Mouse (Mus musculus) forebrain, embryonic 14.5 days (tissue): Measurements from ENCODE around the gene Olfr550. TPM values are rescaled to one million over a fixed set of nuclear protein-coding genes. Genes with fewer than 3 reads are reported as not detected.

Experiments
- ATAC-seq: fragments of 200-750 bp; cut with Nextera tagmentation; 2 replicates; pipeline ENCODE4 v1.8.0; 2017; ENCODE audit warnings: mild to moderate bottlenecking, moderate library complexity
- DNase-seq: peaks from one replicate; pipeline ENCODE4 v3.0.0-alpha.2; 2015; ENCODE audit warnings: low spot score
- H3K27ac ChIP-seq: fragments of 300-500 bp; sonication (generic); 2 replicates; pipeline ENCODE4 v1.5.1; 2014; ENCODE audit warnings: low read depth, mild to moderate bottlenecking, control low read depth, low read length, moderate library complexity
- H3K27me3 ChIP-seq: fragments of 300-500 bp; sonication (generic); replicated peaks from 2 replicates; pipeline ENCODE4 v1.6.1; 2014; ENCODE audit warnings: low read length, control low read depth, mixed read lengths; ENCODE audit not compliant: control insufficient read depth, insufficient read depth
- H3K36me3 ChIP-seq: fragments of 300-500 bp; sonication (generic); 2 replicates; pipeline ENCODE4 v1.6.1; 2014; ENCODE audit warnings: low read length, control low read depth; ENCODE audit not compliant: control insufficient read depth, insufficient read depth
- H3K4me1 ChIP-seq: fragments of 300-500 bp; sonication (generic); 2 replicates; pipeline ENCODE4 v1.6.1; 2014; ENCODE audit warnings: antibody characterized with exemption, low read length, control low read depth; ENCODE audit not compliant: control insufficient read depth, insufficient read depth
- H3K4me2 ChIP-seq: fragments of 300-500 bp; sonication (generic); 2 replicates; pipeline ENCODE4 v1.6.1; 2014; ENCODE audit warnings: mild to moderate bottlenecking, control low read depth, low read length
- H3K4me3 ChIP-seq: fragments of 300-500 bp; sonication (generic); 2 replicates; pipeline ENCODE4 v1.5.1; 2014; ENCODE audit warnings: low read depth, low read length, control low read depth
- H3K9ac ChIP-seq: fragments of 300-500 bp; sonication (generic); 2 replicates; pipeline ENCODE4 v1.6.1; 2014; ENCODE audit warnings: mild to moderate bottlenecking, low read length, control low read depth, moderate library complexity
- H3K9me3 ChIP-seq: fragments of 300-500 bp; sonication (generic); replicated peaks from 2 replicates; pipeline ENCODE4 v1.6.1; 2016; ENCODE audit warnings: low read length, control low read depth, mixed read lengths; ENCODE audit not compliant: control insufficient read depth
- WGBS: fragments of 180-500 bp; shearing (Covaris S2); extraction: QIAGEN DNeasy Blood & Tissue Kit; methylation state at CpG from one replicate; pipeline ENCODE4 v1.1.7; 2014; 5-methylcytosine and 5-hydroxymethylcytosine counted together
- polyA plus RNA-seq: library from polyadenylated mRNA; unstranded; fragments of >200 nt; fragmentation: Nextera tagmentation; extraction: Ambion mirVana; gene quantifications from 2 replicates; pipeline ENCODE4 v1.2.1, GENCODE M21; 2014

Olfr550 gene
- polyA plus RNA-seq: not detected in 2 replicates

- Histone ChIP-seq H3K9ac (no peak within 1 kb of the TSS), H3K9me3 (no peaks in the 10 kb centered on the region), H3K4me3 (no peak within 1 kb of the TSS), H3K4me1 (no peaks in the 10 kb centered on the region), H3K27me3 (no peaks in the 10 kb centered on the region), H3K4me2 (no peak within 1 kb of the TSS), H3K27ac (no peak within 1 kb of the TSS), H3K36me3 (no peaks in the 10 kb centered on the region)
- 94% methylated on average over 8 of the region's 8 CpGs for WGBS
- ATAC-seq (no peak), DNase-seq (no peak)
These were observed at the start of gene Olfr550 for GRCm38 (mm10) chr7:102571142-102571541. TSS of gene Olfr550 (plus strand) at chr7:102571442.

DNA sequence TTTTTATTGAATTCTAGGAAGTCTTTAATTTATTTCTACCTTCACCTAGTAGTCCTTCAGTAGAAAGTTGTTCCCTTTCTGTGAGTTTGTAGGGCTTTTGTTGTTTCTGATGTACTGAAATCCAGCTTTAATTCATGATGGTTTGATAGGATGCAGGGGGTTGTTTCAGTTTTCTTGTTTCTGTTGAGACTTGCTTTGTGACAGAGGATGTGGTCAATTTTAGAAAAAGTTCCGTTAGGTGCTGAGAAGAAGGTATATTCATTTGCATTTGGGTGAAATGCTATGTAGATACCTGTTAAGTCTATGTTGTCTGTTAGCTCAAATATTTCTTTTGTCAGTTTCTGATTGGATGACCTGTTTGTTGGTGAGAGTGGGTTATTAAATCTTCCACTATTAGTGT is 42.2 kb upstream of the Olfr550 start:
- Histone ChIP-seq H3K9me3 (no peaks in the 10 kb centered on the region), H3K9ac (no peak overlapping the region), H3K27ac (no peak overlapping the region), H3K4me3 (no peak overlapping the region), H3K36me3 (no peaks in the 10 kb centered on the region), H3K4me1 (no peaks in the 10 kb centered on the region), H3K4me2 (no peak overlapping the region), H3K27me3 (no peaks in the 10 kb centered on the region)
- ATAC-seq (no peak), DNase-seq (no peak)
- 83% methylated on average over 1 of the region's 1 CpGs for WGBS

DNA sequence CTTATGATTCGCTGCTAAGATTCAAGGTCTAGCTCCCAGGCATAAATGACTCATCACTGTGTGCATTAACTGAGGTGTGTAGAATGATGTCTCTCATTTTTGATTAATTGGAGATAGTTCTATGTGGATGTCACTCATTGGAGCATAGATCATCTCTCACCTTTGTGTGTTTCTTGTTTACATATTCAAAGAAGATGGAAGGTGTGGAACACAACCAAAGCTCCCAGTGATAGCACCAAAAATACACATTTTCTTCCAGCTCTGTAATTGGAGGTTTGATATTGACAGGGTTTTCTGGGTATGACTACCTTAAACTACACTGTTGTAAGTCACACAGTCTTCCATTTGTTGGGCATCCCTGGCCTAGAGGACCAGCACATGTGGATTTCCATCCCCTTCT is 36.8 kb upstream of the Olfr550 start, which contains the start of gene Olfr547:
Gene Olfr547 (plus strand): TSS at position 301 of the 400 bp plus-strand sequence.
- Histone ChIP-seq H3K9ac (no peak within 1 kb of the TSS), H3K9me3 (no peaks in the 10 kb centered on the region), H3K4me2 (no peak within 1 kb of the TSS), H3K27ac (no peak within 1 kb of the TSS), H3K27me3 (no peaks in the 10 kb centered on the region), H3K4me3 (no peak within 1 kb of the TSS), H3K36me3 (no peaks in the 10 kb centered on the region), H3K4me1 (no peaks in the 10 kb centered on the region)
- 79% methylated on average over 1 of the region's 1 CpGs for WGBS
- ATAC-seq (no peak), DNase-seq (no peak)

DNA sequence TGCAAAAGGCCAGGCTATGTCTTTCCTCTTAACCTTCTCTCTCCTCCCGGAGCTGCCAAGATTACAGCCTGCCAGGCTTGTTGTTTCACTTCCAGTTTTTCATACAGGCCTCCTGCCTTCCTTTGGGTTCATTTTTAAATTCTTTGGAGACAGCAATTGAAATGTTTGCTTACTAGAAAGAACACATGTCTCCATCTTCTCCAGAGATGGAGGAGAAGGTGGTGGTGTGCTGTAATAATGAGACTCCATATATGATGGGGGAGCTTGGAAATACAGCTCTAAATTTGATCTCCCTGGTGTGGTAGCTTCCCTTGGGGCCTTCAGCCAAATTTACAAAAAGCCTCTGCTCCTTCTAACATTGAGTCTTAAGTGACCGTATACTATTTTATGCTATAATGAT is 30.6 kb upstream of the Olfr550 start, which contains the start of gene Olfr548-ps1:
Gene Olfr548-ps1 (plus strand): TSS at position 301 of the 400 bp plus-strand sequence.
- Histone ChIP-seq H3K9me3 (no peaks in the 10 kb centered on the region), H3K9ac (no peak within 1 kb of the TSS), H3K27ac (no peak within 1 kb of the TSS), H3K36me3 (no peaks in the 10 kb centered on the region), H3K4me1 (no peaks in the 10 kb centered on the region), H3K4me2 (no peak within 1 kb of the TSS), H3K27me3 (no peaks in the 10 kb centered on the region), H3K4me3 (no peak within 1 kb of the TSS)
- no peak for DNase-seq
- WGBS: 90% methylated on average over 2 of the region's 2 CpGs
- no peak for ATAC-seq

DNA sequence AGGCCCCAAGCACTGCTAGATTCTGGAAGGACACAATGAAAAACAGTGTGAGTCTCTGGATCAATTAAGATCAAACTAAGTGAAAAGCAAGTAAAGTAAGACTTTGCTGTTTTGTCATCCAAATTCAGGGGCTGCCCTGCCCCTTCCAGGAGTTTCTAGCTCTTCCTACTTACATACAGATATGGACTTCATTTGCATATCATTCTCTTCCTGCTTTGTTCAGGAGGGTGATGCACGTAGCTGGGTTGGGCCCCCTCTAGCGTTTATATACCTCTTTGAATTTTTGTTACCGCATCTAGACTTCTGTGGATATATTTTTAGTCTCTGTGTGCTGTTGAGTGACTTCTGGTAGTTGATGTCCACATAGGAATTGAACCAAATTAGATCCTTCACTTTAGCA is 30.0 kb upstream of the Olfr550 start:
- WGBS: 59% methylated on average over 3 of the region's 3 CpGs
- ATAC-seq: no peak
- H3K9ac ChIP-seq: no peak overlapping the region
- no peaks in the 10 kb centered on the region for H3K36me3 ChIP-seq
- no peaks in the 10 kb centered on the region for H3K4me1 ChIP-seq
- H3K27me3 ChIP-seq: no peaks in the 10 kb centered on the region
- H3K27ac ChIP-seq: no peak overlapping the region
- H3K9me3 ChIP-seq: no peaks in the 10 kb centered on the region
- DNase-seq: no peak
- no peak overlapping the region for H3K4me3 ChIP-seq
- H3K4me2 ChIP-seq: no peak overlapping the region

DNA sequence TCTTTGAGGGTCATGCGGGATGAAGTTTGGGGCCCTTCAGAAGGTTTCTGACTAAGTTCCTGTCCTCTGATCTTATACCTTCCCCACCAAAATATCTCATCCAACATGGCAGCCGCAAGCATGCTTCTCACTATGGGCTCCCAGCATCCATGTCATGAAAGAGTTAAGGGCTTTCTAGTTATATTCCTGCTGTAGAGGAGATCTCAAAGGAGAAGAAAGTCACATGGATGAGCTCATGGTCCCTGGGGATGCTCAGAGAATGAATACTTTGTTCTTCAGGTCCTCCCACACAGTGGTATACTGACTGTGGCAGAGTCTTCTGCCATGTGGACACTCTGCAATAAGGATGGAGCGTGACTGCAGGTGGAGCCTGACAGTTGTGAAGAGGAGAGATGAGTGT is 21.7 kb upstream of the Olfr550 start, which contains the start of gene Olfr549:
Gene Olfr549 (plus strand): TSS at position 301 of the 400 bp plus-strand sequence.
- no peaks in the 10 kb centered on the region for H3K4me1 ChIP-seq
- H3K36me3 ChIP-seq: no peaks in the 10 kb centered on the region
- no peak within 1 kb of the TSS for H3K27ac ChIP-seq
- no peak for DNase-seq
- ATAC-seq: no peak
- no peak within 1 kb of the TSS for H3K9ac ChIP-seq
- no peak within 1 kb of the TSS for H3K4me2 ChIP-seq
- no peak within 1 kb of the TSS for H3K4me3 ChIP-seq
- no peaks in the 10 kb centered on the region for H3K9me3 ChIP-seq
- WGBS: 89% methylated on average over 3 of the region's 3 CpGs
- H3K27me3 ChIP-seq: no peaks in the 10 kb centered on the region

- no peaks in the 10 kb centered on the region for H3K36me3 ChIP-seq
- 91% methylated on average over 3 of the region's 3 CpGs for WGBS
- no peak overlapping the region for H3K27ac ChIP-seq
- no peak overlapping the region for H3K4me2 ChIP-seq
- H3K27me3 ChIP-seq: no peaks in the 10 kb centered on the region
- H3K4me1 ChIP-seq: no peaks in the 10 kb centered on the region
- H3K4me3 ChIP-seq: no peak overlapping the region
- ATAC-seq (no peak), DNase-seq (no peak)
- H3K9ac ChIP-seq: no peak overlapping the region
- H3K9me3 ChIP-seq: no peaks in the 10 kb centered on the region
These were observed 18.0 kb upstream of the Olfr550 start for GRCm38 (mm10) chr7:102553279-102553678.

- DNase-seq (peak; percentile 26), ATAC-seq (peak; percentile 57; the same call in 1 of the 2 replicates)
- no peaks in the 10 kb centered on the region for H3K36me3 ChIP-seq
- H3K4me2 ChIP-seq: peak within 1 kb of the TSS; percentile 26
- no peaks in the 10 kb centered on the region for H3K27me3 ChIP-seq
- H3K9me3 ChIP-seq: no peaks in the 10 kb centered on the region
- no peak within 1 kb of the TSS for H3K27ac ChIP-seq
- WGBS: 22% methylated on average over 10 of the region's 10 CpGs
- no peaks in the 10 kb centered on the region for H3K4me1 ChIP-seq
- H3K9ac ChIP-seq: no peak within 1 kb of the TSS; the same call in 1 of the 2 replicates
- peak within 1 kb of the TSS; percentile 6; the same call in 1 of the 2 replicates for H3K4me3 ChIP-seq
These were observed 5.9 kb upstream of the Olfr550 start, which contains the start of gene Trim21 for GRCm38 (mm10) chr7:102564999-102565997. TSS of gene Trim21 (minus strand) at chr7:102565486.

DNA sequence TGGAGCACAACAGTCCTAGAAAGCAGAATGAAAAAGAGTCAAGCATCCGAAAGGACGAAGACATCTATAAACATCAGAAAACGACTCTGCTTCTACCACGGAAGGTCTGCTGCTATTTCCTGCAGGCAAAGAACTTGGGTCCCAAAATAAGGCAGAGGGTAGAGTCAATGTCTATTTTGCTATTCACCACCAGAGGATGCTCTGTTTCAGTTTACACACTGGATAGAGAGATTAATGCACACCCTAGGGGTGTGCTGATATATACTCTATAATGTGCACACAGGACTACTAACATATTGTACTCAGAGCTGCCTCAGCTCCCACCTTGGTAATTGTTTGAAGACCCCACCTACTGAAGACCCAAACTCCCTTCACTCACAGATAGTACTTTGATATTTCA is 5.0 kb upstream of the Olfr550 start:
- WGBS: 88% methylated on average over 4 of the region's 4 CpGs
- Histone ChIP-seq H3K4me1 (no peaks in the 10 kb centered on the region), H3K9ac (no peak overlapping the region), H3K27me3 (no peaks in the 10 kb centered on the region), H3K27ac (no peak overlapping the region), H3K4me3 (no peak overlapping the region), H3K9me3 (no peaks in the 10 kb centered on the region), H3K36me3 (no peaks in the 10 kb centered on the region), H3K4me2 (no peak overlapping the region)
- ATAC-seq (no peak), DNase-seq (no peak)
